Mouse (Mus musculus) liver, adult 2 months (tissue): ENCODE measurements around the gene Gabrb3.

ENCODE experiments used
- CTCF ChIP-seq: fragments of 200-500 bp; IDR thresholded peaks from 2 replicates; pipeline ENCODE4 v1.5.1; 2011; ENCODE audit warnings: low read depth, low read length, control low read depth
- POLR2A ChIP-seq: fragments of 200-500 bp; IDR thresholded peaks from 2 replicates; pipeline ENCODE4 v1.6.1; 2011; ENCODE audit warnings: low read length, control low read depth; ENCODE audit not compliant: insufficient read depth; ENCODE audit errors: extremely low read depth

- TF ChIP-seq CTCF, result no peak
- TF ChIP-seq POLR2A, result no peak
Observed at GRCm38 (mm10) chr7:57509681-57510141, 90.2 kb downstream of the Gabrb3 start, which contains the start of gene Gabra5.
